Mouse (Mus musculus) myocyte (in vitro differentiated cells): ENCODE data around the gene Yars2. TPM values are rescaled to one million over a fixed set of nuclear protein-coding genes. Genes with fewer than 3 reads are reported as not detected.
A peak's percentile ranks its signal among the peaks of the same experiment; 100 is the strongest.

Experiments used
- H3K27me3 ChIP-seq: one replicate; pipeline ENCODE4 v1.6.1; 2011; ENCODE audit not compliant: control insufficient read depth, insufficient read depth, insufficient read length
- H3K36me3 ChIP-seq: one replicate; pipeline ENCODE4 v1.6.1; 2011; ENCODE audit not compliant: control insufficient read depth, insufficient read depth
- H3K4me2 ChIP-seq: one replicate; pipeline ENCODE4 v1.6.1; 2011; ENCODE audit warnings: low read depth, control low read depth
- H3K4me3 ChIP-seq: one replicate; pipeline ENCODE4 v1.5.1; 2011; ENCODE audit warnings: mild to moderate bottlenecking, control low read depth, moderate library complexity
- H3K79me2 ChIP-seq: one replicate; pipeline ENCODE4 v1.6.1; 2011; ENCODE audit not compliant: control insufficient read depth, insufficient read depth
- H3ac ChIP-seq: one replicate; pipeline ENCODE4 v1.6.1; 2011; ENCODE audit not compliant: control insufficient read depth, insufficient read length
- CEBPB ChIP-seq: IDR thresholded peaks from 2 replicates; pipeline ENCODE4 v1.6.1; 2011; ENCODE audit warnings: mild to moderate bottlenecking, moderate library complexity; ENCODE audit not compliant: poor library complexity, insufficient read depth, severe bottlenecking
- E2F4 ChIP-seq: IDR thresholded peaks from one replicate; pipeline ENCODE4 v1.6.1; 2011; ENCODE audit warnings: mild to moderate bottlenecking, control low read depth, moderate library complexity; ENCODE audit not compliant: insufficient read depth
- MAX ChIP-seq: IDR thresholded peaks from one replicate; pipeline ENCODE4 v1.6.1; 2011; ENCODE audit warnings: low read depth, mild to moderate bottlenecking, control low read depth
- MYOD1 ChIP-seq, 3 experiments: IDR thresholded peaks; one replicate each; pipeline ENCODE4 v1.6.1; 2011; ENCODE audit warnings: control low read depth in 2 of 3, low read depth in 2 of 3, mild to moderate bottlenecking in 2 of 3, moderate library complexity in 1 of 3; ENCODE audit not compliant: insufficient read length in 2 of 3, control insufficient read depth in 1 of 3
- MYOG ChIP-seq, 3 experiments: IDR thresholded peaks; one replicate each; pipeline ENCODE4 v1.6.1; 2011; ENCODE audit warnings: control low read depth in 2 of 3, low read depth in 2 of 3, mild to moderate bottlenecking in 2 of 3; ENCODE audit not compliant: insufficient read length in 2 of 3, control insufficient read depth in 1 of 3, insufficient read depth in 1 of 3
- POLR2A ChIP-seq: IDR thresholded peaks from one replicate; pipeline ENCODE4 v1.6.1; 2011; ENCODE audit warnings: low read depth, mild to moderate bottlenecking, control low read depth, moderate library complexity; ENCODE audit not compliant: insufficient read length
- POLR2AphosphoS2 ChIP-seq: IDR thresholded peaks from one replicate; pipeline ENCODE4 v1.6.1; 2011; ENCODE audit warnings: low read depth, control low read depth; ENCODE audit not compliant: insufficient read length
- REST ChIP-seq: IDR thresholded peaks from one replicate; pipeline ENCODE4 v1.6.1; 2011; ENCODE audit warnings: mild to moderate bottlenecking, control low read depth, moderate library complexity; ENCODE audit not compliant: insufficient read depth, insufficient read length
- SRF ChIP-seq: IDR thresholded peaks from one replicate; pipeline ENCODE4 v1.6.1; 2011; ENCODE audit warnings: low read depth; ENCODE audit not compliant: control insufficient read depth, insufficient read length
- TCF12 ChIP-seq: IDR thresholded peaks from one replicate; pipeline ENCODE4 v1.6.1; 2011; ENCODE audit warnings: mild to moderate bottlenecking, control low read depth; ENCODE audit not compliant: poor library complexity, insufficient read depth, severe bottlenecking
- TCF3 ChIP-seq: IDR thresholded peaks from one replicate; pipeline ENCODE4 v1.6.1; 2011; ENCODE audit warnings: low read depth, control low read depth; ENCODE audit not compliant: insufficient read length
- USF1 ChIP-seq: IDR thresholded peaks from one replicate; pipeline ENCODE4 v1.6.1; 2011; ENCODE audit warnings: low read depth, mild to moderate bottlenecking, control low read depth, moderate library complexity
- polyA plus RNA-seq: library from polyadenylated mRNA; unstranded; fragments of >200 nt; fragmentation: generic; extraction: Trizol; gene quantifications from one replicate; pipeline ENCODE4 v1.2.1, GENCODE M21; 2012; ENCODE audit warnings: missing spikeins

The Yars2 gene
- 18.5 TPM for polyA plus RNA-seq

GRCm38 (mm10) chr16:16302369-16303137 is at the start of gene Yars2:
Gene Yars2 (plus strand): TSS chr16:16302965.
- peak within 1 kb of the TSS; percentile 60 for H3ac ChIP-seq
- TF ChIP-seq E2F4 (no peak), MAX (peak; percentile 7), POLR2A (peak; percentile 93), USF1 (no peak), MYOG (IDR thresholded peaks at IDR 0.05; ENCODE audit: control insufficient read depth in 1 of 3, insufficient read depth in 1 of 3, insufficient read length in 2 of 3, low read depth in 2 of 3) (peak in 2 of 3 experiments; percentile 25 to 52), POLR2AphosphoS2 (peak; percentile 97), SRF (peak; percentile 74), CEBPB (no peak)
- H3K36me3 ChIP-seq, result peaks cover 12% of the 10 kb centered on the region
- peaks cover 20% of the 10 kb centered on the region for H3K79me2 ChIP-seq
- H3K4me3 ChIP-seq, result peak within 1 kb of the TSS; percentile 70
- no peaks in the 10 kb centered on the region for H3K27me3 ChIP-seq
- peak within 1 kb of the TSS; percentile 97 for H3K4me2 ChIP-seq

GRCm38 (mm10) chr16:16253326-16254074 is 49.3 kb upstream of the Yars2 start:
- H3K79me2 ChIP-seq, result no peaks in the 10 kb centered on the region
- H3ac ChIP-seq, result no peak overlapping the region
- peak in 1 of 3 experiments; percentile 16 for TF ChIP-seq MYOG (IDR thresholded peaks at IDR 0.05; ENCODE audit: control insufficient read depth in 1 of 3, insufficient read depth in 1 of 3, insufficient read length in 2 of 3, low read depth in 2 of 3)
- TF ChIP-seq REST, result no peak
- TF ChIP-seq POLR2A, result peak; percentile 39
- H3K4me2 ChIP-seq, result no peak overlapping the region
- H3K36me3 ChIP-seq, result no peaks in the 10 kb centered on the region
- no peak overlapping the region for H3K4me3 ChIP-seq
- no peaks in the 10 kb centered on the region for H3K27me3 ChIP-seq

GRCm38 (mm10) chr16:16255217-16255616 is 47.5 kb upstream of the Yars2 start:
- Histone ChIP-seq H3K36me3 (no peaks in the 10 kb centered on the region), H3K4me2 (no peak overlapping the region), H3ac (no peak overlapping the region), H3K79me2 (no peaks in the 10 kb centered on the region), H3K4me3 (no peak overlapping the region), H3K27me3 (no peaks in the 10 kb centered on the region)
- TF ChIP-seq CEBPB (peak; percentile 84; the same call in 1 of the 2 replicates), MAX (no peak)

- Histone ChIP-seq H3K27me3 (no peaks in the 10 kb centered on the region), H3ac (no peak overlapping the region), H3K4me3 (no peak overlapping the region), H3K79me2 (no peaks in the 10 kb centered on the region), H3K4me2 (no peak overlapping the region), H3K36me3 (peaks cover under 1% of the 10 kb centered on the region)
- TF ChIP-seq REST (no peak), POLR2AphosphoS2 (no peak), USF1 (no peak), TCF3 (no peak), CEBPB (no peak), POLR2A (no peak), MAX (no peak), MYOD1 (IDR thresholded peaks at IDR 0.05; ENCODE audit: control insufficient read depth in 1 of 3, insufficient read length in 2 of 3, low read depth in 2 of 3) (no peak), E2F4 (no peak), MYOG (IDR thresholded peaks at IDR 0.05; ENCODE audit: control insufficient read depth in 1 of 3, insufficient read depth in 1 of 3, insufficient read length in 2 of 3, low read depth in 2 of 3) (no peak), SRF (no peak), TCF12 (no peak)
Observed at GRCm38 (mm10) chr16:16255874-16256273, 46.9 kb upstream of the Yars2 start.

- TF ChIP-seq POLR2A (no peak), SRF (no peak), TCF3 (no peak), REST (no peak), MAX (no peak), CEBPB (no peak), USF1 (no peak)
- Histone ChIP-seq H3K79me2 (no peaks in the 10 kb centered on the region), H3K27me3 (no peaks in the 10 kb centered on the region), H3K36me3 (peaks cover 7% of the 10 kb centered on the region), H3ac (no peak overlapping the region), H3K4me2 (no peak overlapping the region), H3K4me3 (no peak overlapping the region)
Observed at GRCm38 (mm10) chr16:16256672-16257071, 46.1 kb upstream of the Yars2 start.
